Mouse (Mus musculus) adrenal gland, adult (tissue): ENCODE measurements around the gene Usp37.

Experiments used
- DNase-seq, 2 experiments: peaks; one replicate each; pipeline ENCODE4 v3.0.0; 2022 to 2023; ENCODE audit warnings: low spot score in 1 of 2; ENCODE audit not compliant: inconsistent age in 2 of 2

Usp37 gene

DNA sequence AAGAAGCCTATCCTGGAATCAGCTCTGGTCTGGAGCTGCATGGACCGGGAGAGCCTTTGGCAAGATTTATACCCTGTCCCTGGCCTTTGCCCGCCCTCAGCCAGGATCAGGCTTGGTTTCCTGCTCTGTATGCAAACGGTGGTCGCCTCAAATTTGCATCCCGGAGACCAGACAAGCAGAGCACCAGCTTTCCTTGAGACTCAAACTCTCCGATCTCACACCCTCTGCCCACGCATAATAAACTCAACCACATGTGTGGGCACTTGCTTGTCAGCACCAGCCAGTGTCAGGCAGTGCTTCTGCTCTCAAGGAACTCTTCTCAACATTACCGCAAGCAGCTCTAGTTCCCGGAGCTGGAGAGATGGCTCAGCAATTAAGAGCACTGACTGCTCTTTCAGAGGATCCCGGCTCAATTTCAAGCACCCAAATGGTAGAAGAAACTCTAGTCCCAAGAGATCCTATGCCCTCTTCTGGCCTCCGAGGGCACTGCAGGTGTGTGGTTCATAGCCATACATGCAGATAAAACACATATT is 146.1 kb downstream of the Usp37 start:
- peak; percentile 75 to 91 for DNase-seq

DNA sequence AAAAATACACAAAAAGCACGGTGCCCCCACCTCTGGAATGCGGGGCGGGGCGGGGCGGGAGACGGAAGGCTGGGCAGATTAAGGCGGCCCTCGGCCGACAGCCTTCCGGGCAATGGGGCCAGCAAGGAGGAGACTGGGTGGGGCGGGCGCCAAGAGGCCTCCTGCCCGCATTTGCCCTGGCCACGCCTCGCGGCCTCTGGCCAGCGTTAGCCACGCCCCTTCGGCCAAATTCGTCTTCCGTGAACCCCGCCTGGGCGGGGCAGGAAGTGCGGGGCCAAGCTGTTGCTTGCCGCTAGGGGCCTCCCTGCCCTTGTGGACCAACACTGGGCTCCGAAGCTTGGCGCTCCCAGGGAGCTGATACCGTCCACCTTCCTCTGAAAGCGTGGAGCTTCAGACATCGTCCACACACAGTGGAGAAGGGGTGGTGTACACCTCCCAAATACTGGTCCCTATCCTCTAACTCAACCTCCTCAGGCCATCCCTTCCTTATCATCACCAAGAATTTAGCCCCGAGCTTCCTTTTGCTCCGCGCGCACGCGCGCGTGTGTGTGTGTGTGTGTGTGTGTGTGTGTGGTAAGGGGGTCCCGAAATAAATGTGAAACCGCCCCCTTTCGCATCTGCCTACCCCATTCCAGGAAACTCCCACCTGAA is 146.7 kb downstream of the Usp37 start:
- peak; percentile 100 for DNase-seq

GRCm38 (mm10) chr1:74396456-74397222 is 147.4 kb downstream of the Usp37 start:
- peak; percentile 70 to 89 for DNase-seq

- DNase-seq: peak; percentile 32 to 62
Observed at GRCm38 (mm10) chr1:74395290-74395689, 148.8 kb downstream of the Usp37 start.

DNA sequence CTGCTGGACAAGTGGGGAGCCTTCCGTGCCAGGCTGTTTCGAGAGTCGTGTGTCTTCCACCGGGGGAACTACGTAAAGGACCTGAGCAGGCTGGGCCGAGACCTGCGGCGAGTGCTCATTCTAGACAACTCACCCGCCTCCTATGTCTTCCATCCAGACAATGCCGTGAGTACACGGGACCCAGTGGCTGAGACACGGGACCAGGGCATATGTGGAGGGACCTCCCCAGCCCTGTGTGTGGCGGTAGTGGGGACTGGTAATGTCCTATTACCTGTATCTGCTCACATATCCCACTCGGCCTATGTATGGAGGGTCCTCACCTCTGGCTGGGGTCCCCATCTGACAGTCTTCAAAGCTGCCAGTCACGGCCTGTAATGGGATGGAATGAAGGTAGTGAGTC is 149.2 kb downstream of the Usp37 start:
- no peak for DNase-seq

GRCm38 (mm10) chr1:74394311-74394710 is 149.8 kb downstream of the Usp37 start:
- DNase-seq: no peak

- DNase-seq: no peak
Observed at GRCm38 (mm10) chr1:74393697-74394096, 150.4 kb downstream of the Usp37 start.

- no peak for DNase-seq
Observed at GRCm38 (mm10) chr1:74393010-74393409, 151.1 kb downstream of the Usp37 start.

DNA sequence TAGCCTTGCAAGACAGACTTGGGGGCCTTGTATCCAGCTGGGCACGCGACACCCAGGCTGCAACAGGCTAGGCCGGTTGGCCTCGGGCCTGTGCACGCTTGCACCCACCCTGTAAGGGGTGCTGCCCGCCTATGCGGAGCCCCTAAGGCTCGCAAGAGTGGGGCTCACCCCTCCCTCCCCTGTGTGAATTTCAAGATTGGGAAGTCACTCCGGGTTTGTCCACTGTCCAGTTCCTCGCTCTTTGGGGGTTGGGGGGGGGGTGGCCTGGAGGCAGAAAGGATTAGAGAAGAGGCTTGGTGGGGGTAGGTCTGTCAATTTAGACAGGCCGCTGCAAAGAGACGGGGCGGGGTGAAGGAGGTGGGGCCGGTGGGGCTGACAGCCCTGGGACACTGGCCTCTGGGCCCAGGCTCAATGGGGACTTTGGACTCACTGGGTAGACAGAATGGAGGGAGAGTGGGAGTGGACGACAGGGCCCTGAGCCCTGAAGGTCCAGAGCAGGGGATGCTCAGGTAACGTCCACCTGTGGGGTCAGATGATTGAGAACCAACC is 151.6 kb downstream of the Usp37 start:
- DNase-seq: no peak

- DNase-seq: peak; percentile 91 to 95
Observed at GRCm38 (mm10) chr1:74391844-74392441, 152.1 kb downstream of the Usp37 start.

DNA sequence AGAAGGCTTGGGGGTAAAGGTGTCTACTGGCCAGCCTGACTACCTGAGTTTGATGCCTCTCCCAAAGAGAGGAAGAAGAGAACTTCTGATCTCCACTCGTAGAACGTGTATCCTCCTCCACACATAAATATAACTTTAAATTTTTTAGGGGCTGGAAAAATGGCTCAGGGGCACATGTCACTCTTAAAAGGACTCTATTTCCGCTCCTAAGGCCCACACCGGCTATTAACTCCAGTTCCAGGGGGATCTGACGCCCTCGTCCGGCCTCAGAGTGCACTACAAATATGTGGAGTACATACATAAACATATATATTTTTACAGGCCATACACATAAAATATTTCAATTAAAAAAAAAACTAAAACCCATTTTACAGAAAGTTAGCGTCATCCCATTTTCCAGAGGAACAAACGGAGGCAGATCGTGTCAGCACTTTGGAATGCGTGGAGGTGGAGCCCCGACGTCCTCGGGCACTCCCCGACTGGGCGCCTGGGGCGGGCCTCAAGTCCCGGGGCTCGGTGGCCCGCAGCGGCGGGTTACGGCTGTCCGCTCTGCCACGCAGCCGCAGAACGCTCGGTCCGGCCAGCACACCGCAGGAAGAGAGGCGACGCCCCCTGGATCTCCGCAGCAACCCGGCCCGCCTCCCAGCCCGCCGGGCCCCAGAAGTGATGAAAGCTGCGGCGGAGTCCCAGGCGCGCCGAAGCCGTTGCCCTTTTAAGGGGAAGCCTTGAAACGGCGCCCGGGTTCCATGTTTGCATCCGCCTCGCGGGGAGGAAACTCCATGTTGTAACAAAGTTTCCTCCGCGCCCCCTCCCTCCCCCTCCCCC is 152.9 kb downstream of the Usp37 start, which contains the start of gene Ctdsp1:
Gene Ctdsp1, plus strand, starts transcription at position 586 of the 825 bp plus-strand sequence.
- DNase-seq: peak; percentile 99

GRCm38 (mm10) chr1:74390287-74390906 is 153.7 kb downstream of the Usp37 start:
- DNase-seq: peak; percentile 78 to 87

GRCm38 (mm10) chr1:74389831-74390286 is 154.2 kb downstream of the Usp37 start:
- DNase-seq: peak; percentile 66 to 84

- peak; percentile 60 to 87 for DNase-seq
Observed at GRCm38 (mm10) chr1:74388398-74388920, 155.6 kb downstream of the Usp37 start.

DNA sequence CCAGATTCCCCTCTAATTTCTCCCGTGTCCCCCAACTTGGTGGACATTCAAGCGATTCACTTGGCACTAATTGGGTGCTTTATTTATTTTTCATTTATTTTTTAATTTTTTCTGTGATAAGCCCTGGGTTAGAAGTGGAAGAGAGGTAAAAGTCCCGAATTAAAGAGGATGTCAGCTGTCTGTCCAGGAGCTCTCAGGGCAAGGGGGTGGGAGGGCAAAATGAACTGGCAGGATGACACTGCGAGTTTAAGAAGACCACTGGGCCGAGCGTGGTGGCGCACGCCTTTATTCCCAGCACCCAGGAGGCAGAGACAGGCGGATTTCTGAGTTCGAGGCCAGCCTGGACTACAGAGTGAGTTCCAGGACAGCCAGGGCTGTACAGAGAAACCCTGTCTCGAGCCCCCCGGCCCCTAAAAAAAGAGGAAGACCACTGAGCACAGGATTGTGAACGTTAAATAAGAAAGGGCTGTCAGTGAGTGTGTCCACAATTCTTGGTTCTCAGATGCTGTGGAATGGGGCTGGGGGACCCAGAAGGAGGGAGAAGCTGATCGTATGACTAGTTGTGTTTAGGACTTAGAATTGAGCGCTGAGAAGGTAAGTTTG is 156.6 kb downstream of the Usp37 start:
- peak in 1 of 2 experiments; percentile 55 for DNase-seq

- peak; percentile 95 to 100 for DNase-seq
Observed at GRCm38 (mm10) chr1:74386714-74387385, 157.2 kb downstream of the Usp37 start.

- DNase-seq: no peak
Observed at GRCm38 (mm10) chr1:74386363-74386713, 157.7 kb downstream of the Usp37 start.

GRCm38 (mm10) chr1:74385531-74385930 is 158.6 kb downstream of the Usp37 start:
- no peak for DNase-seq
